Mouse (Mus musculus) cortical plate, adult 2 months (tissue): Measurements from ENCODE around the gene St3gal3.

Source experiments
- CTCF ChIP-seq: fragments of 200-500 bp; IDR thresholded peaks from 2 replicates; pipeline ENCODE4 v1.5.1; 2011; ENCODE audit warnings: mild to moderate bottlenecking, control low read depth, low read length; ENCODE audit not compliant: insufficient read depth; ENCODE audit errors: extremely low read depth
- POLR2A ChIP-seq: fragments of 200-500 bp; IDR thresholded peaks from 2 replicates; pipeline ENCODE4 v1.6.1; 2011; ENCODE audit warnings: mild to moderate bottlenecking, low read length, control low read depth; ENCODE audit not compliant: insufficient read depth; ENCODE audit errors: extremely low read depth

DNA sequence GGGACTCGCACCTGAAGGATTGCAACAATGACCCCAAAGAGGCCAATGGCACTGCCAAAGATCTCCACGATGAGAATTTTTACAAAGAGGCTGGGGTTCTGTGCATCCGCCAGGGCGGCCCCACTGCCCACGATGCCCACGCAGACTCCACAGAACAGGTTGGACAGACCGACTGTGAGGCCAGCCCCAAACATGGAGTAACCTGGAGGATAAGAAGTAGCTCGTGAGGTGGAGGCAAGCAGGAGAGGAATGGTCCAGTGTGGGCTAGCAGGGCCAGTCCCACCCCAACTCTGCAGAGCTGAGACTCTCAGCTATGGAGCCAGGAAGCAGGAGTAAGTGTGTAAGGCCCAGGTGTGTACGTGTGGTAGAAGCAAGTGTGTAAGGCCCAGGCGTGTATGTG is 249.6 kb downstream of the St3gal3 start:
- no peak for TF ChIP-seq POLR2A
- TF ChIP-seq CTCF: no peak
